Mouse (Mus musculus): ENCODE measurements around the gene Akp3. TPM values are rescaled to one million over a fixed set of nuclear protein-coding genes. Genes with fewer than 3 reads are reported as not detected.

Akp3 gene
- polyA plus RNA-seq (2014; fragmentation: Nextera tagmentation; extraction: Ambion mirVana), result not detected in 2 replicates

GRCm38 (mm10) chr1:87124673-87125072, at the start of gene Akp3:
TSS of gene Akp3 (plus strand) at chr1:87124973.
- no peaks in the 10 kb centered on the region for H3K36me3 ChIP-seq (ENCODE audit: control insufficient read depth, insufficient read depth, low read length)
- no peak within 1 kb of the TSS for H3K9ac ChIP-seq (ENCODE audit: low read depth, low read length)
- H3K4me3 ChIP-seq (ENCODE audit: low read depth, low read length), result no peak within 1 kb of the TSS
- H3K9me3 ChIP-seq (replicated peaks; ENCODE audit: control insufficient read depth, low read length), result no peaks in the 10 kb centered on the region
- H3K27me3 ChIP-seq (ENCODE audit: control insufficient read depth, insufficient read depth, low read length), result peaks cover 40% of the 10 kb centered on the region
- ATAC-seq (replicated peaks; ENCODE audit: insufficient number of reproducible peaks, low FRiP score, low TSS enrichment), result no peak
- no peak within 1 kb of the TSS for H3K4me2 ChIP-seq
- 0 out of 2 replicates have a peak, but pooled peaks cover 2% of the 10 kb centered on the region for H3K4me1 ChIP-seq (ENCODE audit: control insufficient read depth, insufficient read depth, low read length)
- WGBS (ENCODE audit: insufficient replicate concordance), result 80% methylated on average over 6 of the region's 6 CpGs
- H3K27ac ChIP-seq (ENCODE audit: low read depth, low read length), result no peak within 1 kb of the TSS

GRCm38 (mm10) chr1:87086196-87086595, 38.6 kb upstream of the Akp3 start:
- WGBS (ENCODE audit: insufficient replicate concordance), result 73% methylated on average over 4 of the region's 4 CpGs
- no peak for ATAC-seq (replicated peaks; ENCODE audit: insufficient number of reproducible peaks, low FRiP score, low TSS enrichment)
- Histone ChIP-seq H3K9ac (ENCODE audit: low read depth, low read length) (no peak overlapping the region), H3K36me3 (ENCODE audit: control insufficient read depth, insufficient read depth, low read length) (no peaks in the 10 kb centered on the region), H3K9me3 (replicated peaks; ENCODE audit: control insufficient read depth, low read length) (no peaks in the 10 kb centered on the region), H3K27me3 (ENCODE audit: control insufficient read depth, insufficient read depth, low read length) (no peaks in the 10 kb centered on the region), H3K27ac (ENCODE audit: low read depth, low read length) (no peak overlapping the region), H3K4me2 (no peak overlapping the region), H3K4me3 (ENCODE audit: low read depth, low read length) (no peak overlapping the region), H3K4me1 (ENCODE audit: control insufficient read depth, insufficient read depth, low read length) (no peaks in the 10 kb centered on the region)

- WGBS (ENCODE audit: insufficient replicate concordance), result 60% methylated on average over 17 of the region's 17 CpGs
- Histone ChIP-seq H3K4me1 (ENCODE audit: control insufficient read depth, insufficient read depth, low read length) (no peaks in the 10 kb centered on the region), H3K36me3 (ENCODE audit: control insufficient read depth, insufficient read depth, low read length) (no peaks in the 10 kb centered on the region), H3K4me2 (no peak overlapping the region), H3K27ac (ENCODE audit: low read depth, low read length) (no peak overlapping the region), H3K4me3 (ENCODE audit: low read depth, low read length) (no peak overlapping the region), H3K27me3 (ENCODE audit: control insufficient read depth, insufficient read depth, low read length) (no peaks in the 10 kb centered on the region), H3K9ac (ENCODE audit: low read depth, low read length) (no peak overlapping the region), H3K9me3 (replicated peaks; ENCODE audit: control insufficient read depth, low read length) (no peaks in the 10 kb centered on the region)
- ATAC-seq (replicated peaks; ENCODE audit: insufficient number of reproducible peaks, low FRiP score, low TSS enrichment), result 0 out of 2 replicates have a peak, but pooled peaks have one; percentile 18
Observed at GRCm38 (mm10) chr1:87086964-87087363, 37.8 kb upstream of the Akp3 start.

- H3K4me3 ChIP-seq (ENCODE audit: low read depth, low read length), result no peak overlapping the region
- H3K9ac ChIP-seq (ENCODE audit: low read depth, low read length), result no peak overlapping the region
- no peaks in the 10 kb centered on the region for H3K27me3 ChIP-seq (ENCODE audit: control insufficient read depth, insufficient read depth, low read length)
- no peaks in the 10 kb centered on the region for H3K36me3 ChIP-seq (ENCODE audit: control insufficient read depth, insufficient read depth, low read length)
- H3K4me2 ChIP-seq, result no peak overlapping the region
- no peak for ATAC-seq (replicated peaks; ENCODE audit: insufficient number of reproducible peaks, low FRiP score, low TSS enrichment)
- WGBS (ENCODE audit: insufficient replicate concordance), result 86% methylated on average over 11 of the region's 11 CpGs
- H3K9me3 ChIP-seq (replicated peaks; ENCODE audit: control insufficient read depth, low read length), result no peaks in the 10 kb centered on the region
- no peak overlapping the region for H3K27ac ChIP-seq (ENCODE audit: low read depth, low read length)
- no peaks in the 10 kb centered on the region for H3K4me1 ChIP-seq (ENCODE audit: control insufficient read depth, insufficient read depth, low read length)
Observed at GRCm38 (mm10) chr1:87089251-87089650, 35.5 kb upstream of the Akp3 start.

GRCm38 (mm10) chr1:87089828-87090227, 34.9 kb upstream of the Akp3 start, which contains the start of gene Alppl2:
TSS of gene Alppl2 (minus strand) at chr1:87089928.
- no peaks in the 10 kb centered on the region for H3K36me3 ChIP-seq (ENCODE audit: control insufficient read depth, insufficient read depth, low read length)
- H3K4me1 ChIP-seq (ENCODE audit: control insufficient read depth, insufficient read depth, low read length), result no peaks in the 10 kb centered on the region
- H3K9me3 ChIP-seq (replicated peaks; ENCODE audit: control insufficient read depth, low read length), result no peaks in the 10 kb centered on the region
- H3K27me3 ChIP-seq (ENCODE audit: control insufficient read depth, insufficient read depth, low read length), result no peaks in the 10 kb centered on the region
- no peak within 1 kb of the TSS for H3K4me2 ChIP-seq
- ATAC-seq (replicated peaks; ENCODE audit: insufficient number of reproducible peaks, low FRiP score, low TSS enrichment), result no peak
- H3K27ac ChIP-seq (ENCODE audit: low read depth, low read length), result no peak within 1 kb of the TSS
- 68% methylated on average over 4 of the region's 4 CpGs for WGBS (ENCODE audit: insufficient replicate concordance)
- H3K4me3 ChIP-seq (ENCODE audit: low read depth, low read length), result no peak within 1 kb of the TSS
- H3K9ac ChIP-seq (ENCODE audit: low read depth, low read length), result no peak within 1 kb of the TSS

GRCm38 (mm10) chr1:87095642-87096041, 29.1 kb upstream of the Akp3 start:
- H3K4me2 ChIP-seq, result no peak overlapping the region
- H3K4me1 ChIP-seq (ENCODE audit: control insufficient read depth, insufficient read depth, low read length), result peaks cover 2% of the 10 kb centered on the region; the same call in 1 of the 2 replicates
- no peak for ATAC-seq (replicated peaks; ENCODE audit: insufficient number of reproducible peaks, low FRiP score, low TSS enrichment)
- no peaks in the 10 kb centered on the region for H3K36me3 ChIP-seq (ENCODE audit: control insufficient read depth, insufficient read depth, low read length)
- H3K9ac ChIP-seq (ENCODE audit: low read depth, low read length), result no peak overlapping the region
- H3K27ac ChIP-seq (ENCODE audit: low read depth, low read length), result no peak overlapping the region
- no peak overlapping the region for H3K4me3 ChIP-seq (ENCODE audit: low read depth, low read length)
- WGBS (ENCODE audit: insufficient replicate concordance), result 78% methylated on average over 8 of the region's 8 CpGs
- peaks cover 10% of the 10 kb centered on the region for H3K27me3 ChIP-seq (ENCODE audit: control insufficient read depth, insufficient read depth, low read length)
- no peaks in the 10 kb centered on the region for H3K9me3 ChIP-seq (replicated peaks; ENCODE audit: control insufficient read depth, low read length)

- Histone ChIP-seq H3K4me2 (peak overlapping the region; percentile 44), H3K9me3 (replicated peaks; ENCODE audit: control insufficient read depth, low read length) (no peaks in the 10 kb centered on the region), H3K27ac (ENCODE audit: low read depth, low read length) (no peak overlapping the region), H3K27me3 (ENCODE audit: control insufficient read depth, insufficient read depth, low read length) (peaks cover 10% of the 10 kb centered on the region), H3K4me1 (ENCODE audit: control insufficient read depth, insufficient read depth, low read length) (peaks cover 2% of the 10 kb centered on the region; the same call in 1 of the 2 replicates), H3K9ac (ENCODE audit: low read depth, low read length) (no peak overlapping the region), H3K4me3 (ENCODE audit: low read depth, low read length) (0 out of 2 replicates have a peak overlapping the region, but pooled peaks have one; percentile 4), H3K36me3 (ENCODE audit: control insufficient read depth, insufficient read depth, low read length) (no peaks in the 10 kb centered on the region)
- WGBS (ENCODE audit: insufficient replicate concordance), result 13% methylated on average over 30 of the region's 30 CpGs
- no peak for ATAC-seq (replicated peaks; ENCODE audit: insufficient number of reproducible peaks, low FRiP score, low TSS enrichment)
Observed at GRCm38 (mm10) chr1:87098358-87098975, 26.3 kb upstream of the Akp3 start.

- Histone ChIP-seq H3K4me3 (ENCODE audit: low read depth, low read length) (no peak within 1 kb of the TSS), H3K27me3 (ENCODE audit: control insufficient read depth, insufficient read depth, low read length) (peaks cover 10% of the 10 kb centered on the region), H3K4me1 (ENCODE audit: control insufficient read depth, insufficient read depth, low read length) (no peaks in the 10 kb centered on the region), H3K9ac (ENCODE audit: low read depth, low read length) (no peak within 1 kb of the TSS), H3K4me2 (no peak within 1 kb of the TSS), H3K36me3 (ENCODE audit: control insufficient read depth, insufficient read depth, low read length) (no peaks in the 10 kb centered on the region), H3K27ac (ENCODE audit: low read depth, low read length) (no peak within 1 kb of the TSS), H3K9me3 (replicated peaks; ENCODE audit: control insufficient read depth, low read length) (no peaks in the 10 kb centered on the region)
- 73% methylated on average over 1 of the region's 1 CpGs for WGBS (ENCODE audit: insufficient replicate concordance)
- no peak for ATAC-seq (replicated peaks; ENCODE audit: insufficient number of reproducible peaks, low FRiP score, low TSS enrichment)
Observed at GRCm38 (mm10) chr1:87101411-87101810, 23.4 kb upstream of the Akp3 start, which contains the start of gene Alpi. TSS of gene Alpi (minus strand) at chr1:87101606.

- Histone ChIP-seq H3K9ac (ENCODE audit: low read depth, low read length) (no peak overlapping the region), H3K27me3 (ENCODE audit: control insufficient read depth, insufficient read depth, low read length) (peaks cover 10% of the 10 kb centered on the region), H3K4me3 (ENCODE audit: low read depth, low read length) (no peak overlapping the region), H3K36me3 (ENCODE audit: control insufficient read depth, insufficient read depth, low read length) (no peaks in the 10 kb centered on the region), H3K27ac (ENCODE audit: low read depth, low read length) (no peak overlapping the region), H3K4me1 (ENCODE audit: control insufficient read depth, insufficient read depth, low read length) (no peaks in the 10 kb centered on the region), H3K4me2 (no peak overlapping the region), H3K9me3 (replicated peaks; ENCODE audit: control insufficient read depth, low read length) (no peaks in the 10 kb centered on the region)
- no peak for ATAC-seq (replicated peaks; ENCODE audit: insufficient number of reproducible peaks, low FRiP score, low TSS enrichment)
- WGBS (ENCODE audit: insufficient replicate concordance), result 81% methylated on average over 3 of the region's 3 CpGs
Observed at GRCm38 (mm10) chr1:87102114-87102513, 22.7 kb upstream of the Akp3 start.

Measured in heart, embryonic 11.5 days (tissue).